Mouse (Mus musculus) liver, embryonic 12.5 days (tissue): Measurements from ENCODE around the gene Klc1. TPM values are rescaled to one million over a fixed set of nuclear protein-coding genes. Genes with fewer than 3 reads are reported as not detected.
A peak's percentile ranks its signal among the peaks of the same experiment; 100 is the strongest.

Experiments used
- ATAC-seq: fragments of 200-750 bp; cut with Nextera tagmentation; 2 replicates; pipeline ENCODE4 v1.8.0; 2017; ENCODE audit warnings: moderate number of reproducible peaks, mild to moderate bottlenecking, moderate library complexity
- H3K27ac ChIP-seq: fragments of 300-500 bp; sonication (generic); 2 replicates; pipeline ENCODE4 v1.5.1; 2016; ENCODE audit warnings: mild to moderate bottlenecking
- H3K27me3 ChIP-seq: fragments of 300-500 bp; sonication (generic); replicated peaks from 2 replicates; pipeline ENCODE4 v1.6.1; 2016; ENCODE audit warnings: mild to moderate bottlenecking, moderate library complexity
- H3K36me3 ChIP-seq: fragments of 300-500 bp; sonication (generic); 2 replicates; pipeline ENCODE4 v1.6.1; 2016; ENCODE audit warnings: mild to moderate bottlenecking, moderate library complexity
- H3K4me1 ChIP-seq: fragments of 300-500 bp; sonication (generic); 2 replicates; pipeline ENCODE4 v1.6.1; 2016
- H3K4me2 ChIP-seq: fragments of 300-500 bp; sonication (generic); 2 replicates; pipeline ENCODE4 v1.6.1; 2016; ENCODE audit warnings: mild to moderate bottlenecking, moderate library complexity
- H3K4me3 ChIP-seq: fragments of 300-500 bp; sonication (generic); 2 replicates; pipeline ENCODE4 v1.5.1; 2016; ENCODE audit warnings: mild to moderate bottlenecking, moderate library complexity
- H3K9ac ChIP-seq: fragments of 300-500 bp; sonication (generic); 2 replicates; pipeline ENCODE4 v1.6.1; 2016; ENCODE audit warnings: mild to moderate bottlenecking, moderate library complexity
- H3K9me3 ChIP-seq: fragments of 300-500 bp; sonication (generic); replicated peaks from 2 replicates; pipeline ENCODE4 v1.6.1; 2016; ENCODE audit warnings: mild to moderate bottlenecking, moderate library complexity
- WGBS: fragments of 180-500 bp; shearing (Covaris S2); methylation state at CpG from one replicate; pipeline ENCODE4 v1.1.7; 2016; ENCODE audit not compliant: insufficient replicate concordance; 5-methylcytosine and 5-hydroxymethylcytosine counted together
- polyA plus RNA-seq: library from polyadenylated mRNA; unstranded; fragments of >200 nt; fragmentation: Nextera tagmentation; extraction: Ambion mirVana; gene quantifications from 2 replicates; pipeline ENCODE4 v1.2.1, GENCODE M21; 2016

Gene Klc1
- polyA plus RNA-seq, 1 experiment from 2014 or later, result 35.6 TPM

- H3K4me2 ChIP-seq, result no peak overlapping the region
- peaks cover 13% of the 10 kb centered on the region for H3K36me3 ChIP-seq
- no peak for ATAC-seq
- H3K4me1 ChIP-seq, result peaks cover 22% of the 10 kb centered on the region
- no peaks in the 10 kb centered on the region for H3K9me3 ChIP-seq
- H3K27ac ChIP-seq, result no peak overlapping the region
- no peak overlapping the region for H3K4me3 ChIP-seq
- WGBS, result 82% methylated on average over 10 of the region's 10 CpGs
- H3K9ac ChIP-seq, result no peak overlapping the region
- no peaks in the 10 kb centered on the region for H3K27me3 ChIP-seq
Observed at GRCm38 (mm10) chr12:111846815-111847214, 88.2 kb downstream of the Klc1 start.

GRCm38 (mm10) chr12:111848300-111848798 is 89.7 kb downstream of the Klc1 start:
- 74% methylated on average over 9 of the region's 9 CpGs for WGBS
- peaks cover 5% of the 10 kb centered on the region; the same call in 1 of the 2 replicates for H3K36me3 ChIP-seq
- no peak overlapping the region for H3K9ac ChIP-seq
- H3K27ac ChIP-seq, result 0 out of 2 replicates have a peak overlapping the region, but pooled peaks have one; percentile 11
- H3K4me2 ChIP-seq, result no peak overlapping the region
- H3K4me3 ChIP-seq, result no peak overlapping the region
- peaks cover 10% of the 10 kb centered on the region; the same call in 1 of the 2 replicates for H3K4me1 ChIP-seq
- 0 out of 2 replicates have a peak, but pooled peaks have one; percentile 32 for ATAC-seq
- H3K9me3 ChIP-seq, result no peaks in the 10 kb centered on the region
- H3K27me3 ChIP-seq, result no peaks in the 10 kb centered on the region

GRCm38 (mm10) chr12:111851235-111851634 is 92.6 kb downstream of the Klc1 start:
- Histone ChIP-seq H3K36me3 (peaks cover 8% of the 10 kb centered on the region; the same call in 1 of the 2 replicates), H3K4me3 (no peak overlapping the region), H3K9me3 (no peaks in the 10 kb centered on the region), H3K4me1 (peaks cover 10% of the 10 kb centered on the region; the same call in 1 of the 2 replicates), H3K27me3 (no peaks in the 10 kb centered on the region), H3K9ac (no peak overlapping the region), H3K27ac (no peak overlapping the region), H3K4me2 (no peak overlapping the region)
- WGBS, result 62% methylated on average over 2 of the region's 2 CpGs
- no peak for ATAC-seq

- H3K27me3 ChIP-seq, result no peaks in the 10 kb centered on the region
- no peak overlapping the region for H3K9ac ChIP-seq
- 73% methylated on average over 5 of the region's 5 CpGs for WGBS
- no peak for ATAC-seq
- H3K4me1 ChIP-seq, result peaks cover 8% of the 10 kb centered on the region; the same call in 1 of the 2 replicates
- no peaks in the 10 kb centered on the region for H3K9me3 ChIP-seq
- no peak overlapping the region for H3K4me3 ChIP-seq
- no peak overlapping the region for H3K4me2 ChIP-seq
- H3K27ac ChIP-seq, result no peak overlapping the region
- H3K36me3 ChIP-seq, result peaks cover 9% of the 10 kb centered on the region; the same call in 1 of the 2 replicates
Observed at GRCm38 (mm10) chr12:111851745-111852144, 93.1 kb downstream of the Klc1 start.

- Histone ChIP-seq H3K27ac (no peak overlapping the region), H3K4me3 (no peak overlapping the region), H3K9ac (no peak overlapping the region), H3K4me2 (no peak overlapping the region), H3K9me3 (no peaks in the 10 kb centered on the region), H3K36me3 (peaks cover 16% of the 10 kb centered on the region; the same call in 1 of the 2 replicates), H3K27me3 (no peaks in the 10 kb centered on the region), H3K4me1 (peaks cover 6% of the 10 kb centered on the region; the same call in 1 of the 2 replicates)
- WGBS, result 71% methylated on average over 10 of the region's 10 CpGs
- no peak for ATAC-seq
Observed at GRCm38 (mm10) chr12:111853011-111853436, 94.4 kb downstream of the Klc1 start.

GRCm38 (mm10) chr12:111853546-111853945 is 94.9 kb downstream of the Klc1 start:
- Histone ChIP-seq H3K27ac (no peak overlapping the region), H3K9ac (no peak overlapping the region), H3K9me3 (no peaks in the 10 kb centered on the region), H3K4me1 (peaks cover under 1% of the 10 kb centered on the region; the same call in 1 of the 2 replicates), H3K27me3 (no peaks in the 10 kb centered on the region), H3K36me3 (peaks cover 19% of the 10 kb centered on the region; the same call in 1 of the 2 replicates), H3K4me2 (no peak overlapping the region), H3K4me3 (no peak overlapping the region)
- 67% methylated on average over 4 of the region's 4 CpGs for WGBS
- no peak for ATAC-seq

GRCm38 (mm10) chr12:111855448-111855847 is 96.8 kb downstream of the Klc1 start:
- Histone ChIP-seq H3K4me1 (no peaks in the 10 kb centered on the region), H3K27me3 (no peaks in the 10 kb centered on the region), H3K9ac (no peak overlapping the region), H3K4me3 (no peak overlapping the region), H3K9me3 (no peaks in the 10 kb centered on the region), H3K36me3 (peaks cover 18% of the 10 kb centered on the region), H3K4me2 (no peak overlapping the region), H3K27ac (no peak overlapping the region)
- 90% methylated on average over 2 of the region's 2 CpGs for WGBS
- no peak for ATAC-seq

Other genes starting within 250 kb of the Klc1 start
- 664 and 670 TPM in 2 replicates for gene Eif5, start 220.8 kb upstream of the Klc1 start, polyA plus RNA-seq
- 32.9 and 35.2 TPM in 2 replicates for gene Mark3, start 184.3 kb upstream of the Klc1 start, polyA plus RNA-seq
- gene Ckb, start 86.5 kb upstream of the Klc1 start, polyA plus RNA-seq, result 54.1 and 54.6 TPM in 2 replicates
- 19.4 and 20.9 TPM in 2 replicates for gene Trmt61a, start 80.7 kb upstream of the Klc1 start, polyA plus RNA-seq
- 28.4 and 28.5 TPM in 2 replicates for gene Bag5, start 45.6 kb upstream of the Klc1 start, polyA plus RNA-seq
- gene Apopt1, start 45.6 kb upstream of the Klc1 start, polyA plus RNA-seq, result 36.3 and 36.5 TPM in 2 replicates
- 7.7 and 8.2 TPM in 2 replicates for gene Xrcc3, start 55.0 kb downstream of the Klc1 start, polyA plus RNA-seq
- gene Zfyve21, start 55.3 kb downstream of the Klc1 start, polyA plus RNA-seq, result 60.6 and 61.9 TPM in 2 replicates
- gene Ppp1r13b, start 149.3 kb downstream of the Klc1 start, polyA plus RNA-seq, result 7.3 and 8.1 TPM in 2 replicates
- 593 and 604 TPM in 2 replicates for gene Atp5mpl, start 208.1 kb downstream of the Klc1 start, polyA plus RNA-seq
- gene Tdrd9, start 212.7 kb downstream of the Klc1 start, polyA plus RNA-seq, result 0.04 and 0.10 TPM in 2 replicates
- gene Rd3l, start 222.5 kb downstream of the Klc1 start, polyA plus RNA-seq, result not detected in 2 replicates